Mouse (Mus musculus): ENCODE results near the gene Hhatl. TPM values are rescaled to one million over a fixed set of nuclear protein-coding genes. Genes with fewer than 3 reads are reported as not detected.

Hhatl gene
- 0.73 TPM in 1 of 2 replicates, not detected in the other for polyA plus RNA-seq (2015; fragmentation: Nextera tagmentation; extraction: Ambion mirVana)

DNA sequence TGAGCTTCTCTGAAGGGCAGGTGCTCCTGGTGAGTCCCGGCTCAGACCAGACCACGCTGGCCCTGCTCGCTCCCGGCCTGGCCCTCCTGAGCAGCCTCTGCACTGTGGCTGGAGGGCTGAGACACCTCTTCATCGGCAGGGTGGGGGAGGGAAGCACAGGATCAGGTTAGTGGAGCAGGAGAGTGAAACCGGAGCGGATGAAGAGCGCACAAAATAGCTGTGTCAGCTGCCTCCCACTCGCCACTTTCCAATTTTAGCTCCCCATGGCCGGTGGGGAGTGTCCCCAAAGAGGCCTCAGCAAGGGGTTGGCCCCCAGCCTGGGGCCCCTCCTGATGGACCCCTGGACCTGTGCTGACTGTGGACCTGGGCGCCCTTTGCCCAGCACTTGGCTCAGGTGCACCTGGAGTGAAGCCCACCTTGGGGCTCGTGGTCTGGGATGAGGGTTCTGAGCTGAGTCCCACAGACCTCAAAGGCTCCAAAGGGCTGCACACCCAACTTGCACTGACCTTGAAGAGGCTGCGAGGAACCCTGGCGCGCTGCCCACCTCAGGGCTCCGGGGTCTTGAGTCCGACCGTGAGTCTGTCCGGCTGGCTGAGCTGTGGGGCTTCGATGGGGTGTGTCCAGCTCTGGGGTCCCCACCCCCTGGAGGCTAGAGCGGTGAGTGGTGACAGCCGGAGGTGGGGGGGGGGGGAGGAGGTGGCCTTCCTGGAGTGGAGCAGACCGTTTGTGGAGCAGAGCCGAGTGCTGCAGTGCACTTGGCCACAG is at the start of gene Hhatl:
TSS of gene Hhatl (minus strand) at position 751 of the 765 bp plus-strand sequence.
- TF ChIP-seq CTCF (IDR thresholded peaks at IDR 0.05; ENCODE audit: low read depth) = no peak
- no peak for TF ChIP-seq EP300 (IDR thresholded peaks at IDR 0.05; ENCODE audit: low read depth)
- 45% methylated on average over 23 of the region's 24 CpGs for WGBS (ENCODE audit: insufficient replicate concordance)
- H3K27ac ChIP-seq (ENCODE audit: low read depth) = no peak within 1 kb of the TSS
- no peaks in the 10 kb centered on the region for H3K9me3 ChIP-seq (ENCODE audit: low read length)
- no peaks in the 10 kb centered on the region for H3K36me3 ChIP-seq (replicated peaks; ENCODE audit: insufficient read depth, low read length)
- H3K4me3 ChIP-seq (ENCODE audit: low read depth, low read length) = no peak within 1 kb of the TSS
- DNase-seq (no peak), ATAC-seq (no peak)
- no peaks in the 10 kb centered on the region for H3K4me1 ChIP-seq (ENCODE audit: insufficient read depth)
- 0 out of 2 replicates have a peak, but pooled peaks cover 2% of the 10 kb centered on the region for H3K27me3 ChIP-seq (ENCODE audit: insufficient read depth, low read length)
- no peak within 1 kb of the TSS for H3K4me2 ChIP-seq (ENCODE audit: low read depth, low read length)
- H3K9ac ChIP-seq (replicated peaks) = no peak within 1 kb of the TSS

DNA sequence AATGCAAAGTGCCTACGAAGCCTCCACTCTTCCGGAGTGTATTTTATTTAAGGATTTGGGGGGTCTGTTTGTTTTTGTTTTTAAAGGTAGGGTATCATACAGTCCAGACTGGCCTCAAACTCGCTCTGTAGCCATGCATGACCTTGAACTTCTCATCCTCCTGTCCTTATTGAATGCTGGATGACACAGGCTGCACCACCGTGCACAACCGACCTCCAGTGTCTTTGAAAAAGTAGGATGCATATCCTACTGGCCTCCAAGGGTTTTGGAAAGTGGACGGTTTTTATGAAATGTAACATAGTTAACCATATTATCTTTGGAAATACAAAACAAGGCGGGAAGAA is 47.3 kb upstream of the Hhatl start:
- DNase-seq (no peak), ATAC-seq (no peak)
- Histone ChIP-seq H3K4me1 (ENCODE audit: insufficient read depth) (peaks cover 11% of the 10 kb centered on the region), H3K27me3 (ENCODE audit: insufficient read depth, low read length) (0 out of 2 replicates have a peak, but pooled peaks cover 6% of the 10 kb centered on the region), H3K36me3 (replicated peaks; ENCODE audit: insufficient read depth, low read length) (no peaks in the 10 kb centered on the region), H3K4me2 (ENCODE audit: low read depth, low read length) (peak overlapping the region; percentile 67), H3K9ac (replicated peaks) (no peak overlapping the region), H3K9me3 (ENCODE audit: low read length) (no peaks in the 10 kb centered on the region), H3K4me3 (ENCODE audit: low read depth, low read length) (peak overlapping the region; percentile 28), H3K27ac (ENCODE audit: low read depth) (no peak overlapping the region)
- TF ChIP-seq CTCF (IDR thresholded peaks at IDR 0.05; ENCODE audit: low read depth) (no peak), EP300 (IDR thresholded peaks at IDR 0.05; ENCODE audit: low read depth) (no peak)
- 33% methylated on average over 7 of the region's 7 CpGs for WGBS (ENCODE audit: insufficient replicate concordance)

DNA sequence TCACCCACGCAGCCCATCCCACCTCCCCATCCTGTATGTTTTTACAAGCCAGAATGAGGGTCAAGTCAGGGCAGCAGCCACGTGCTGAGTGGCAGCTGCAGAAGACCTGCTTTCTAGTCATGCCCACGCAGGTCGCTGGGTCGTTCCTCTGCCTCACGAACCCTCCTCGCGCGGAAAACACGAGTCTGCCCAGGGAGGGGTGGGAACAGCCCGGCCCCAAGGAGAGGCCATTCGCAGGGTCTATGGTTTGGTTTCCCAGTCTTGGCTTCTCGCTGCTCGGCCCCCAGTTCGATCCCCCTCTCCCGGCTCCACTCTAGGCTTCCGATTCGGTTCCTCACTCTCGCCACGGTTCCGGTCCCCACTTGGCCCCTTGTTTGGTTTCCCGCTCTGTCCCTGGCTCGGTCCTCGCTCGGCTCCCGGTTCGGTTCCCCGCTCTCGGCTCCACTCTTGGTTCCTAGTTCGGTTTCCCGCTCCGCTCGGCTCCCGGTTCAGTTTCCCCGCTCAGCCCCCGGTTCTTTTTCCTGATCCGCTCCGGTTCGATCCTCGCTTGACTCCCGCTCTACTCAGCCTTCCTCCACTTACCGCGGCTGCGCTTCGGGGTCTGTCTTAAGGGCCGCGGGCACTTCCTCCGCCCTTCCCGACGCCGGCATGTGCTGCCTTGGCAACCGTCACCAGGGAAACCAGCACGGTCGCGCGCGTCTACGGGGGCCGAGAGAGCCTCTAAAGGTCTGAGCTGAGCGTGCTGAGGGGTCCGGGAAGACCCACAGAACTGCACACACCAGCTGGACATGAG is 46.7 kb upstream of the Hhatl start, which contains the start of gene Ccdc13:
TSS of gene Ccdc13 (minus strand) at position 633 of the 793 bp plus-strand sequence.
- WGBS (ENCODE audit: insufficient replicate concordance) = 4% methylated on average over 61 of the region's 61 CpGs
- no peak within 1 kb of the TSS for H3K27ac ChIP-seq (ENCODE audit: low read depth)
- H3K9ac ChIP-seq (replicated peaks) = no peak within 1 kb of the TSS
- peak within 1 kb of the TSS; percentile 28 for H3K4me3 ChIP-seq (ENCODE audit: low read depth, low read length)
- peak within 1 kb of the TSS; percentile 67 for H3K4me2 ChIP-seq (ENCODE audit: low read depth, low read length)
- TF ChIP-seq CTCF (IDR thresholded peaks at IDR 0.05; ENCODE audit: low read depth) (no peak), EP300 (IDR thresholded peaks at IDR 0.05; ENCODE audit: low read depth) (no peak)
- H3K9me3 ChIP-seq (ENCODE audit: low read length) = no peaks in the 10 kb centered on the region
- DNase-seq = peak; percentile 69
- no peaks in the 10 kb centered on the region for H3K36me3 ChIP-seq (replicated peaks; ENCODE audit: insufficient read depth, low read length)
- peaks cover 11% of the 10 kb centered on the region for H3K4me1 ChIP-seq (ENCODE audit: insufficient read depth)
- peak; percentile 52 for ATAC-seq
- 0 out of 2 replicates have a peak, but pooled peaks cover 6% of the 10 kb centered on the region for H3K27me3 ChIP-seq (ENCODE audit: insufficient read depth, low read length)

DNA sequence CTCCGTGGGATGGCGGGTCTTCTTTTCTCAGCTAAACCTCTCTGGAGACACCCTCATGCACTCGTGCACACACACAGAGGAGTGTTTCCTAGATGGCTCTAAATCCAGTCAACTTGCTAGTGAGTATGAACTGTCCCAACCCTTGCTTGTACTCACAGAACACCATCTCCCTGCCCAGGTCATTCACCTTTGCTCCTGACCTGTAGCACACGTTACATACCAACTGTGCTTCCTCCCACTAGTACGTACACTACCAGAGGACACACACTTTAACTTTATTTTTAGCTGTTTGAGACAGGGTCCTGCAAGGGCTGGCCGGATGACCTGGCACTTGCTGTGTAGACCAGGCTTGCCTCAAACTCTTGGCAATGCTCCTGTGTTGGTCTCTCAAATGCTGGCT is 45.7 kb upstream of the Hhatl start:
- H3K9ac ChIP-seq (replicated peaks) = no peak overlapping the region

DNA sequence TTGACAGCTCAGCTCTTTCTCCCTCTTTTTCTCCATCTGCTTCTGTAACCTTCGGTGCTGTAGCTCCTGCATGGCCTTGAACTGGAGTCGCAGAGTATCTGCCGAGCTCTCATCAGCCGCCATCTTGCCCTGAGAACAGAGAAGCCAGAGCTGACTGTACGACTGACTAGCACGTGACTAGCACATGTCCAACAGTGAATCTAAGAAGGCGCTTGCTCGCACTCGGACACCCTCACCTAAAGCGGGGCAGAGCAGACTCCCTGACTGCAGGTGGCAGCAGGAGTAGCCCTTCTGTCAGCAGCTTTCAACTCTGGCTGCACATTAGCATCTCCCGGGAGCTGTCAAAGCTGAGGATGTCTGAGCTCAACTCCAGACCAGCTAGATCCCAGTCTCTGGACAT is 41.5 kb upstream of the Hhatl start:
- DNase-seq (no peak), ATAC-seq (no peak)
- WGBS (ENCODE audit: insufficient replicate concordance) = 73% methylated on average over 11 of the region's 11 CpGs
- no peaks in the 10 kb centered on the region for H3K9me3 ChIP-seq (ENCODE audit: low read length)
- no peak for TF ChIP-seq CTCF (IDR thresholded peaks at IDR 0.05; ENCODE audit: low read depth)
- TF ChIP-seq EP300 (IDR thresholded peaks at IDR 0.05; ENCODE audit: low read depth) = no peak
- H3K36me3 ChIP-seq (replicated peaks; ENCODE audit: insufficient read depth, low read length) = no peaks in the 10 kb centered on the region
- no peak overlapping the region for H3K9ac ChIP-seq (replicated peaks)
- H3K4me3 ChIP-seq (ENCODE audit: low read depth, low read length) = no peak overlapping the region
- H3K27me3 ChIP-seq (ENCODE audit: insufficient read depth, low read length) = 0 out of 2 replicates have a peak, but pooled peaks cover 4% of the 10 kb centered on the region
- no peak overlapping the region for H3K4me2 ChIP-seq (ENCODE audit: low read depth, low read length)
- no peak overlapping the region for H3K27ac ChIP-seq (ENCODE audit: low read depth)
- H3K4me1 ChIP-seq (ENCODE audit: insufficient read depth) = peaks cover 4% of the 10 kb centered on the region

More for the DNA sequence above, 45.7 kb upstream of the Hhatl start:
- Histone ChIP-seq H3K4me2 (ENCODE audit: low read depth, low read length) (no peak overlapping the region), H3K4me1 (ENCODE audit: insufficient read depth) (peaks cover 11% of the 10 kb centered on the region), H3K27me3 (ENCODE audit: insufficient read depth, low read length) (0 out of 2 replicates have a peak, but pooled peaks cover 6% of the 10 kb centered on the region), H3K4me3 (ENCODE audit: low read depth, low read length) (no peak overlapping the region), H3K9me3 (ENCODE audit: low read length) (no peaks in the 10 kb centered on the region), H3K36me3 (replicated peaks; ENCODE audit: insufficient read depth, low read length) (no peaks in the 10 kb centered on the region), H3K27ac (ENCODE audit: low read depth) (no peak overlapping the region)
- 63% methylated on average over 6 of the region's 6 CpGs for WGBS (ENCODE audit: insufficient replicate concordance)
- no peak for DNase-seq
- no peak for TF ChIP-seq EP300 (IDR thresholded peaks at IDR 0.05; ENCODE audit: low read depth)
- TF ChIP-seq CTCF (IDR thresholded peaks at IDR 0.05; ENCODE audit: low read depth) = no peak
- peak; percentile 83 for ATAC-seq

DNA sequence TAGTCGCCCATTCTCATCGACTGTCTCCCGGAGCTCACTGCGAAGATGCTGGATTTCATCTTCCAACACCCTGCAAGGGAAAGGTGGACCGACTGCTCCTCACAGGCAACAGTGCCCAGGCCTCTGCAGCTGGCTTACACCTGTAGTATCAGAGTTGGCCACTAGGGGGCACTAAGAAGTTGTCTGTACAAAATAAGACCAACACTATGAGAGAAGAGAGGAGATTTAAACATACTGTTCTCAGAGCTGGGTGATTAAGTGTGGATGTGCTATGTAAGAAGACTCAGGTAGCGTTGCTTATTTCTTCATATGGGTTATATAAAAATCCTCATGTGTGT is 38.6 kb upstream of the Hhatl start:
- TF ChIP-seq CTCF (IDR thresholded peaks at IDR 0.05; ENCODE audit: low read depth) = peak; percentile 90
- no peak for TF ChIP-seq EP300 (IDR thresholded peaks at IDR 0.05; ENCODE audit: low read depth)
- H3K27ac ChIP-seq (ENCODE audit: low read depth) = no peak overlapping the region
- H3K27me3 ChIP-seq (ENCODE audit: insufficient read depth, low read length) = no peaks in the 10 kb centered on the region
- no peaks in the 10 kb centered on the region for H3K9me3 ChIP-seq (ENCODE audit: low read length)
- ATAC-seq (0 out of 2 replicates have a peak, but pooled peaks have one; percentile 27), DNase-seq (peak; percentile 83)
- H3K9ac ChIP-seq (replicated peaks) = no peak overlapping the region
- H3K4me2 ChIP-seq (ENCODE audit: low read depth, low read length) = no peak overlapping the region
- 28% methylated on average over 6 of the region's 6 CpGs for WGBS (ENCODE audit: insufficient replicate concordance)
- no peaks in the 10 kb centered on the region for H3K4me1 ChIP-seq (ENCODE audit: insufficient read depth)
- H3K4me3 ChIP-seq (ENCODE audit: low read depth, low read length) = no peak overlapping the region
- H3K36me3 ChIP-seq (replicated peaks; ENCODE audit: insufficient read depth, low read length) = no peaks in the 10 kb centered on the region

All from liver, postnatal 0 days (tissue).